Mouse (Mus musculus) myocyte (in vitro differentiated cells): ENCODE data around the gene Tbc1d2. TPM values are rescaled to one million over a fixed set of nuclear protein-coding genes. Genes with fewer than 3 reads are reported as not detected.

Source experiments
- H3K27me3 ChIP-seq: one replicate; pipeline ENCODE4 v1.6.1; 2011; ENCODE audit not compliant: control insufficient read depth, insufficient read depth, insufficient read length
- H3K36me3 ChIP-seq: one replicate; pipeline ENCODE4 v1.6.1; 2011; ENCODE audit not compliant: control insufficient read depth, insufficient read depth
- H3K4me2 ChIP-seq: one replicate; pipeline ENCODE4 v1.6.1; 2011; ENCODE audit warnings: low read depth, control low read depth
- H3K4me3 ChIP-seq: one replicate; pipeline ENCODE4 v1.5.1; 2011; ENCODE audit warnings: mild to moderate bottlenecking, control low read depth, moderate library complexity
- H3K79me2 ChIP-seq: one replicate; pipeline ENCODE4 v1.6.1; 2011; ENCODE audit not compliant: control insufficient read depth, insufficient read depth
- H3ac ChIP-seq: one replicate; pipeline ENCODE4 v1.6.1; 2011; ENCODE audit not compliant: control insufficient read depth, insufficient read length
- CEBPB ChIP-seq: IDR thresholded peaks from 2 replicates; pipeline ENCODE4 v1.6.1; 2011; ENCODE audit warnings: mild to moderate bottlenecking, moderate library complexity; ENCODE audit not compliant: poor library complexity, insufficient read depth, severe bottlenecking
- E2F4 ChIP-seq: IDR thresholded peaks from one replicate; pipeline ENCODE4 v1.6.1; 2011; ENCODE audit warnings: mild to moderate bottlenecking, control low read depth, moderate library complexity; ENCODE audit not compliant: insufficient read depth
- MAX ChIP-seq: IDR thresholded peaks from one replicate; pipeline ENCODE4 v1.6.1; 2011; ENCODE audit warnings: low read depth, mild to moderate bottlenecking, control low read depth
- MYOD1 ChIP-seq, 3 experiments: IDR thresholded peaks; one replicate each; pipeline ENCODE4 v1.6.1; 2011; ENCODE audit warnings: control low read depth in 2 of 3, low read depth in 2 of 3, mild to moderate bottlenecking in 2 of 3, moderate library complexity in 1 of 3; ENCODE audit not compliant: insufficient read length in 2 of 3, control insufficient read depth in 1 of 3
- MYOG ChIP-seq, 3 experiments: IDR thresholded peaks; one replicate each; pipeline ENCODE4 v1.6.1; 2011; ENCODE audit warnings: control low read depth in 2 of 3, low read depth in 2 of 3, mild to moderate bottlenecking in 2 of 3; ENCODE audit not compliant: insufficient read length in 2 of 3, control insufficient read depth in 1 of 3, insufficient read depth in 1 of 3
- POLR2A ChIP-seq: IDR thresholded peaks from one replicate; pipeline ENCODE4 v1.6.1; 2011; ENCODE audit warnings: low read depth, mild to moderate bottlenecking, control low read depth, moderate library complexity; ENCODE audit not compliant: insufficient read length
- POLR2AphosphoS2 ChIP-seq: IDR thresholded peaks from one replicate; pipeline ENCODE4 v1.6.1; 2011; ENCODE audit warnings: low read depth, control low read depth; ENCODE audit not compliant: insufficient read length
- REST ChIP-seq: IDR thresholded peaks from one replicate; pipeline ENCODE4 v1.6.1; 2011; ENCODE audit warnings: mild to moderate bottlenecking, control low read depth, moderate library complexity; ENCODE audit not compliant: insufficient read depth, insufficient read length
- SRF ChIP-seq: IDR thresholded peaks from one replicate; pipeline ENCODE4 v1.6.1; 2011; ENCODE audit warnings: low read depth; ENCODE audit not compliant: control insufficient read depth, insufficient read length
- TCF12 ChIP-seq: IDR thresholded peaks from one replicate; pipeline ENCODE4 v1.6.1; 2011; ENCODE audit warnings: mild to moderate bottlenecking, control low read depth; ENCODE audit not compliant: poor library complexity, insufficient read depth, severe bottlenecking
- TCF3 ChIP-seq: IDR thresholded peaks from one replicate; pipeline ENCODE4 v1.6.1; 2011; ENCODE audit warnings: low read depth, control low read depth; ENCODE audit not compliant: insufficient read length
- USF1 ChIP-seq: IDR thresholded peaks from one replicate; pipeline ENCODE4 v1.6.1; 2011; ENCODE audit warnings: low read depth, mild to moderate bottlenecking, control low read depth, moderate library complexity
- polyA plus RNA-seq: library from polyadenylated mRNA; unstranded; fragments of >200 nt; fragmentation: generic; extraction: Trizol; gene quantifications from one replicate; pipeline ENCODE4 v1.2.1, GENCODE M21; 2012; ENCODE audit warnings: missing spikeins

Gene Tbc1d2
- polyA plus RNA-seq, 1 experiment = 0.20 TPM

GRCm38 (mm10) chr4:46571744-46572143 lies 78.3 kb downstream of the Tbc1d2 start:
- no peaks in the 10 kb centered on the region for H3K36me3 ChIP-seq
- no peak overlapping the region for H3K4me2 ChIP-seq
- H3ac ChIP-seq = no peak overlapping the region
- no peak overlapping the region for H3K4me3 ChIP-seq
- TF ChIP-seq MYOD1 (IDR thresholded peaks at IDR 0.05; ENCODE audit: control insufficient read depth in 1 of 3, insufficient read length in 2 of 3, low read depth in 2 of 3) (no peak), REST (no peak)
- no peaks in the 10 kb centered on the region for H3K27me3 ChIP-seq
- H3K79me2 ChIP-seq = no peaks in the 10 kb centered on the region

GRCm38 (mm10) chr4:46569671-46570070 lies 80.3 kb downstream of the Tbc1d2 start:
- Histone ChIP-seq H3K4me3 (no peak overlapping the region), H3K4me2 (no peak overlapping the region), H3ac (no peak overlapping the region), H3K79me2 (no peaks in the 10 kb centered on the region), H3K36me3 (no peaks in the 10 kb centered on the region), H3K27me3 (no peaks in the 10 kb centered on the region)
- TF ChIP-seq POLR2AphosphoS2 = no peak

- Histone ChIP-seq H3K36me3 (no peaks in the 10 kb centered on the region), H3K4me3 (no peak overlapping the region), H3K27me3 (no peaks in the 10 kb centered on the region), H3K79me2 (no peaks in the 10 kb centered on the region), H3K4me2 (no peak overlapping the region), H3ac (no peak overlapping the region)
- no peak for TF ChIP-seq E2F4
- TF ChIP-seq USF1 = no peak
- TF ChIP-seq MYOD1 (IDR thresholded peaks at IDR 0.05; ENCODE audit: control insufficient read depth in 1 of 3, insufficient read length in 2 of 3, low read depth in 2 of 3) = no peak
- TF ChIP-seq POLR2A = no peak
- no peak for TF ChIP-seq CEBPB
- no peak for TF ChIP-seq SRF
These were observed 81.8 kb downstream of the Tbc1d2 start for GRCm38 (mm10) chr4:46568169-46568568.

- TF ChIP-seq SRF = no peak
- TF ChIP-seq MYOG (IDR thresholded peaks at IDR 0.05; ENCODE audit: control insufficient read depth in 1 of 3, insufficient read depth in 1 of 3, insufficient read length in 2 of 3, low read depth in 2 of 3) = no peak
- TF ChIP-seq MAX = no peak
- no peak for TF ChIP-seq CEBPB
- no peak for TF ChIP-seq TCF12
- TF ChIP-seq USF1 = no peak
- Histone ChIP-seq H3K4me3 (no peak overlapping the region), H3ac (no peak overlapping the region)
These were observed 82.9 kb downstream of the Tbc1d2 start for GRCm38 (mm10) chr4:46566931-46567671.

GRCm38 (mm10) chr4:46565393-46565955 lies 84.5 kb downstream of the Tbc1d2 start:
- Histone ChIP-seq H3K4me3 (no peak overlapping the region), H3K36me3 (no peaks in the 10 kb centered on the region), H3K27me3 (no peaks in the 10 kb centered on the region), H3K4me2 (no peak overlapping the region), H3K79me2 (no peaks in the 10 kb centered on the region), H3ac (no peak overlapping the region)
- TF ChIP-seq MAX (no peak), USF1 (no peak), POLR2AphosphoS2 (no peak), SRF (no peak), REST (no peak), MYOG (IDR thresholded peaks at IDR 0.05; ENCODE audit: control insufficient read depth in 1 of 3, insufficient read depth in 1 of 3, insufficient read length in 2 of 3, low read depth in 2 of 3) (no peak), TCF12 (no peak), TCF3 (no peak), MYOD1 (IDR thresholded peaks at IDR 0.05; ENCODE audit: control insufficient read depth in 1 of 3, insufficient read length in 2 of 3, low read depth in 2 of 3) (no peak)

More at GRCm38 (mm10) chr4:46566931-46567671, 82.9 kb downstream of the Tbc1d2 start:
- Histone ChIP-seq H3K79me2 (no peaks in the 10 kb centered on the region), H3K36me3 (no peaks in the 10 kb centered on the region), H3K27me3 (no peaks in the 10 kb centered on the region), H3K4me2 (no peak overlapping the region)

GRCm38 (mm10) chr4:46564247-46564646 lies 85.8 kb downstream of the Tbc1d2 start:
- Histone ChIP-seq H3K79me2 (no peaks in the 10 kb centered on the region), H3K27me3 (no peaks in the 10 kb centered on the region)

More at GRCm38 (mm10) chr4:46564247-46564646, 85.8 kb downstream of the Tbc1d2 start:
- TF ChIP-seq TCF12 (no peak), POLR2A (no peak), REST (no peak), TCF3 (no peak), SRF (no peak)
- H3K4me2 ChIP-seq = peak overlapping the region; percentile 68
- no peak overlapping the region for H3ac ChIP-seq
- H3K36me3 ChIP-seq = no peaks in the 10 kb centered on the region
- H3K4me3 ChIP-seq = no peak overlapping the region
